Mouse (Mus musculus) Muller cell, postnatal 12 days (primary cell): Measurements from ENCODE around the gene Omg.

Experiments used
- DNase-seq: peaks from one replicate; pipeline ENCODE4 v3.0.0-alpha.2; 2015; ENCODE audit errors: inconsistent ontology term

The Omg gene

GRCm38 (mm10) chr11:79503845-79504244, at the start of gene Omg:
TSS of gene Omg (minus strand) at chr11:79504084.
- no peak for DNase-seq

- DNase-seq = no peak
Measured at GRCm38 (mm10) chr11:79552622-79553021, 48.7 kb upstream of the Omg start.

- DNase-seq = no peak
Measured at GRCm38 (mm10) chr11:79536293-79536692, 32.4 kb upstream of the Omg start.

- no peak for DNase-seq
Measured at GRCm38 (mm10) chr11:79535554-79535953, 31.7 kb upstream of the Omg start.

GRCm38 (mm10) chr11:79533950-79534690, 30.2 kb upstream of the Omg start:
- peak; percentile 87 for DNase-seq

- DNase-seq = no peak
Measured at GRCm38 (mm10) chr11:79533311-79533710, 29.4 kb upstream of the Omg start.

GRCm38 (mm10) chr11:79531485-79531884, 27.6 kb upstream of the Omg start:
- no peak for DNase-seq

- DNase-seq = no peak
Measured at GRCm38 (mm10) chr11:79530774-79531173, 26.9 kb upstream of the Omg start.

- DNase-seq = no peak
Measured at GRCm38 (mm10) chr11:79530333-79530761, 26.5 kb upstream of the Omg start, which contains the start of the genes Evi2 and Evi2a. TSS of gene Evi2 (minus strand) at chr11:79530589. TSS of gene Evi2a (minus strand) at chr11:79530609.

GRCm38 (mm10) chr11:79529736-79530135, 25.9 kb upstream of the Omg start:
- no peak for DNase-seq

GRCm38 (mm10) chr11:79529226-79529625, 25.3 kb upstream of the Omg start:
- DNase-seq = no peak

GRCm38 (mm10) chr11:79528601-79529000, 24.7 kb upstream of the Omg start:
- DNase-seq = no peak

- DNase-seq = no peak
Measured at GRCm38 (mm10) chr11:79527739-79528384, 24.0 kb upstream of the Omg start.

- no peak for DNase-seq
Measured at GRCm38 (mm10) chr11:79527015-79527738, 23.3 kb upstream of the Omg start.

- DNase-seq = no peak
Measured at GRCm38 (mm10) chr11:79526549-79526948, 22.7 kb upstream of the Omg start.

GRCm38 (mm10) chr11:79524310-79524575, 20.4 kb upstream of the Omg start:
- no peak for DNase-seq

- no peak for DNase-seq
Measured at GRCm38 (mm10) chr11:79523560-79524309, 19.9 kb upstream of the Omg start, which contains the start of gene Evi2b. TSS of gene Evi2b (minus strand) at chr11:79523762.

- no peak for DNase-seq
Measured at GRCm38 (mm10) chr11:79522944-79523343, 19.1 kb upstream of the Omg start.

GRCm38 (mm10) chr11:79521930-79522329, 18.0 kb upstream of the Omg start:
- no peak for DNase-seq

GRCm38 (mm10) chr11:79520772-79521171, 16.9 kb upstream of the Omg start:
- no peak for DNase-seq

GRCm38 (mm10) chr11:79519878-79520291, 16.0 kb upstream of the Omg start:
- peak; percentile 37 for DNase-seq

GRCm38 (mm10) chr11:79519299-79519698, 15.4 kb upstream of the Omg start:
- DNase-seq = no peak
